ENCODE assay signal across 14 mouse cellular contexts in genomic region chrX:35930094-35930933, GRCm38 (mm10). TPM values are rescaled to one million over a fixed set of nuclear protein-coding genes. Genes with fewer than 3 reads are reported as not detected.
DNase-seq lines count a peak whose midpoint lies in the region; ATAC-seq lines count a peak whose summit lies in the region.
"Had no signal": no experiment of that assay in that cellular context is flagged by ENCODE, and none has a peak within 500 bp of the region (broad histone marks: within the 10 kb centered on the region; RNA-seq: fewer than 3 reads in every experiment).

No protein-coding gene starts in this region.

- 0 out of 2 replicates have a peak, but pooled peaks cover 3% of the 10 kb centered on the region for H3K4me1 ChIP-seq in heart, embryonic 15.5 days (replicated peaks)
- no peaks in the 10 kb centered on the region for H3K4me1 ChIP-seq in heart, embryonic 10.5 days
- no peaks in the 10 kb centered on the region for H3K4me1 ChIP-seq in liver, embryonic 12.5 days
- no peaks in the 10 kb centered on the region for H3K4me1 ChIP-seq in hindbrain, embryonic 11.5 days (replicated peaks; ENCODE audit: control insufficient read depth, insufficient read depth, low read length)
- H3K4me1 ChIP-seq: embryonic facial prominence, embryonic 10.5 days; limb, embryonic 13.5 days; neural tube, embryonic 13.5 days had no signal

- no peaks in the 10 kb centered on the region for H3K27me3 ChIP-seq in heart, embryonic 15.5 days
- no peaks in the 10 kb centered on the region for H3K27me3 ChIP-seq in heart, embryonic 10.5 days (ENCODE audit: insufficient read depth, poor library complexity, severe bottlenecking)
- H3K27me3 ChIP-seq in splenic B cell, adult 2 months (ENCODE audit: control insufficient read depth, insufficient read depth, low read length, poor library complexity, severe bottlenecking) = no peaks in the 10 kb centered on the region
- no peaks in the 10 kb centered on the region for H3K27me3 ChIP-seq in liver, embryonic 12.5 days (replicated peaks)
- no peaks in the 10 kb centered on the region for H3K27me3 ChIP-seq in hindbrain, embryonic 11.5 days (ENCODE audit: control insufficient read depth, insufficient read depth, low read length)
- H3K27me3 ChIP-seq: limb, embryonic 13.5 days; neural tube, embryonic 13.5 days had no signal

- H3K4me2 ChIP-seq in heart, embryonic 15.5 days = no peak overlapping the region
- no peak overlapping the region for H3K4me2 ChIP-seq in liver, embryonic 12.5 days
- H3K4me2 ChIP-seq in hindbrain, embryonic 11.5 days (replicated peaks; ENCODE audit: low read depth, low read length) = no peak overlapping the region
- H3K4me2 ChIP-seq: limb, embryonic 13.5 days; neural tube, embryonic 13.5 days had no signal

- no peaks in the 10 kb centered on the region for H3K36me3 ChIP-seq in heart, embryonic 15.5 days
- no peaks in the 10 kb centered on the region for H3K36me3 ChIP-seq in heart, embryonic 10.5 days
- H3K36me3 ChIP-seq in splenic B cell, adult 2 months (ENCODE audit: control insufficient read depth, insufficient read depth, low read length, poor library complexity, severe bottlenecking) = no peaks in the 10 kb centered on the region
- H3K36me3 ChIP-seq in liver, embryonic 12.5 days = no peaks in the 10 kb centered on the region
- no peaks in the 10 kb centered on the region for H3K36me3 ChIP-seq in hindbrain, embryonic 11.5 days (ENCODE audit: control insufficient read depth, insufficient read depth, low read length)
- H3K36me3 ChIP-seq: embryonic facial prominence, embryonic 10.5 days; limb, embryonic 13.5 days; neural tube, embryonic 13.5 days had no signal

- H3K27ac ChIP-seq in heart, embryonic 15.5 days = 0 out of 2 replicates have a peak overlapping the region, but pooled peaks have one; percentile 40
- H3K27ac ChIP-seq in heart, embryonic 10.5 days = no peak overlapping the region
- H3K27ac ChIP-seq in liver, embryonic 12.5 days = no peak overlapping the region
- H3K27ac ChIP-seq in hindbrain, embryonic 11.5 days (ENCODE audit: low read depth, low read length) = no peak overlapping the region
- H3K27ac ChIP-seq: embryonic facial prominence, embryonic 10.5 days; limb, embryonic 13.5 days; neural tube, embryonic 13.5 days had no signal

- ATAC-seq in heart, embryonic 15.5 days (replicated peaks; ENCODE audit: insufficient number of reproducible peaks, insufficient read depth, low FRiP score, low read depth) = no peak
- ATAC-seq in inflammation-experienced regulatory T-cells, adult 6 months = peak; percentile 59
- ATAC-seq in liver, embryonic 12.5 days = no peak
- ATAC-seq in hindbrain, embryonic 11.5 days (ENCODE audit: low FRiP score) = no peak
- ATAC-seq: liver, postnatal 0 days had no signal

- H3K4me3 ChIP-seq in heart, embryonic 15.5 days = no peak overlapping the region
- no peak overlapping the region for H3K4me3 ChIP-seq in heart, embryonic 10.5 days
- H3K4me3 ChIP-seq in liver, embryonic 12.5 days = no peak overlapping the region
- no peak overlapping the region for H3K4me3 ChIP-seq in hindbrain, embryonic 11.5 days (ENCODE audit: low read depth, low read length)
- H3K4me3 ChIP-seq: embryonic facial prominence, embryonic 10.5 days; limb, embryonic 13.5 days; neural tube, embryonic 13.5 days had no signal

- WGBS in heart, embryonic 15.5 days = 49% methylated on average over 9 of the region's 9 CpGs
- WGBS in heart, embryonic 10.5 days = 46% methylated on average over 9 of the region's 9 CpGs
- WGBS in liver, embryonic 12.5 days (ENCODE audit: insufficient replicate concordance) = 63% methylated on average over 9 of the region's 9 CpGs
- 76% methylated on average over 9 of the region's 9 CpGs for WGBS in hindbrain, embryonic 11.5 days

- DNase-seq in heart, embryonic 10.5 days (ENCODE audit: low spot score) = no peak
- DNase-seq in CD4-positive, CD25-positive, alpha-beta regulatory T cell, adult 2 months (ENCODE audit: low read depth, low spot score) = peak; percentile 13
- peak; percentile 65 for DNase-seq in splenic B cell, adult 2 months (ENCODE audit: low read depth, low spot score)
- no peak for DNase-seq in hindbrain, embryonic 11.5 days (ENCODE audit: low spot score)
- no peak for DNase-seq in lung, postnatal 36 days
- DNase-seq: adrenal gland, postnatal 10 days; cerebellum, adult 9-11 months; liver, postnatal 0 days had no signal

- no peak overlapping the region for H3K9ac ChIP-seq in heart, embryonic 15.5 days
- H3K9ac ChIP-seq in liver, embryonic 12.5 days = no peak overlapping the region
- no peak overlapping the region for H3K9ac ChIP-seq in hindbrain, embryonic 11.5 days (ENCODE audit: low read depth, low read length)
- H3K9ac ChIP-seq: limb, embryonic 13.5 days; liver, postnatal 0 days; neural tube, embryonic 13.5 days had no signal

- no peaks in the 10 kb centered on the region for H3K9me3 ChIP-seq in heart, embryonic 15.5 days (replicated peaks)
- H3K9me3 ChIP-seq in heart, embryonic 10.5 days = no peaks in the 10 kb centered on the region
- H3K9me3 ChIP-seq in liver, embryonic 12.5 days (replicated peaks) = no peaks in the 10 kb centered on the region
- no peaks in the 10 kb centered on the region for H3K9me3 ChIP-seq in hindbrain, embryonic 11.5 days (ENCODE audit: control insufficient read depth, low read length)
- H3K9me3 ChIP-seq: embryonic facial prominence, embryonic 10.5 days; limb, embryonic 13.5 days; neural tube, embryonic 13.5 days had no signal

RNA-seq across cellular contexts. Expression of gene Dock11, which starts 41.7 kb away (rescaled TPM):
- polyA plus RNA-seq in heart, embryonic 15.5 days (2015; fragmentation: Nextera tagmentation; extraction: Ambion mirVana) = 6.1 and 7.0 TPM in 2 replicates
- 10.0 and 13.1 TPM in 2 replicates for polyA plus RNA-seq in heart, embryonic 10.5 days (2016; fragmentation: Nextera tagmentation; extraction: Ambion mirVana)
- 10 to 100 TPM; 39.5 to 49.9 (median 41.4) TPM for polyA plus RNA-seq in inflammation-experienced regulatory T-cells, adult 6 months (2017; shearing (Covaris generic))
- 5.2 and 5.7 TPM in 2 replicates for polyA plus RNA-seq in liver, embryonic 12.5 days (2016; fragmentation: Nextera tagmentation; extraction: Ambion mirVana)
- 25.5 and 29.3 TPM in 2 replicates for polyA plus RNA-seq in hindbrain, embryonic 11.5 days (2014; fragmentation: Nextera tagmentation; extraction: Ambion mirVana)

Comparison
In these comparisons a context has a peak if more than half of its experiments do, and no peak if none do; other contexts are left out.
1. DNase-seq: peak in CD4-positive, CD25-positive, alpha-beta regulatory T cell, adult 2 months (single experiment) and splenic B cell, adult 2 months (single experiment); none in heart, embryonic 10.5 days (single experiment), hindbrain, embryonic 11.5 days (single experiment) and lung, postnatal 36 days (single experiment).